Mouse (Mus musculus) intestine, postnatal 0 days (tissue): ENCODE results near the gene Ints3. TPM values are rescaled to one million over a fixed set of nuclear protein-coding genes. Genes with fewer than 3 reads are reported as not detected.

Experiments
- ATAC-seq: fragments of 200-750 bp; cut with Nextera tagmentation; 2 replicates; pipeline ENCODE4 v1.8.0; 2017; ENCODE audit warnings: mild to moderate bottlenecking, moderate TSS enrichment, moderate library complexity
- H3K27ac ChIP-seq: fragments of 300-500 bp; sonication (generic); 2 replicates; pipeline ENCODE4 v1.5.1; 2014; ENCODE audit warnings: mild to moderate bottlenecking, low read depth, low read length, moderate library complexity
- H3K27me3 ChIP-seq: fragments of 300-500 bp; sonication (generic); replicated peaks from 2 replicates; pipeline ENCODE4 v1.6.1; 2014; ENCODE audit warnings: low read length, mixed read lengths; ENCODE audit not compliant: control insufficient read depth, insufficient read depth
- H3K36me3 ChIP-seq: fragments of 300-500 bp; sonication (generic); 2 replicates; pipeline ENCODE4 v1.6.1; 2014; ENCODE audit warnings: mild to moderate bottlenecking, moderate library complexity; ENCODE audit not compliant: control insufficient read depth, insufficient read depth
- H3K4me1 ChIP-seq: fragments of 300-500 bp; sonication (generic); replicated peaks from 2 replicates; pipeline ENCODE4 v1.6.1; 2014; ENCODE audit warnings: antibody characterized with exemption, low read length, mixed read lengths; ENCODE audit not compliant: control insufficient read depth, insufficient read depth
- H3K4me2 ChIP-seq: fragments of 300-500 bp; sonication (generic); replicated peaks from 2 replicates; pipeline ENCODE4 v1.6.1; 2014; ENCODE audit warnings: low read depth, mild to moderate bottlenecking, moderate library complexity
- H3K4me3 ChIP-seq: fragments of 300-500 bp; sonication (generic); 2 replicates; pipeline ENCODE4 v1.5.1; 2014; ENCODE audit warnings: low read depth, low read length
- H3K9ac ChIP-seq: fragments of 300-500 bp; sonication (generic); 2 replicates; pipeline ENCODE4 v1.6.1; 2014; ENCODE audit warnings: mild to moderate bottlenecking, low read depth, low read length
- H3K9me3 ChIP-seq: fragments of 300-500 bp; sonication (generic); 2 replicates; pipeline ENCODE4 v1.6.1; 2016; ENCODE audit warnings: mixed run types; ENCODE audit not compliant: control insufficient read depth
- CTCF ChIP-seq: sonication (generic); IDR thresholded peaks from 2 replicates; pipeline ENCODE4 v1.5.1; 2016; ENCODE audit warnings: low read depth, mild to moderate bottlenecking, control low read depth, antibody characterized with exemption, moderate library complexity
- WGBS: fragments of 180-500 bp; shearing (Covaris S2); extraction: QIAGEN DNeasy Blood & Tissue Kit; methylation state at CpG from one replicate; pipeline ENCODE4 v1.1.7; 2014; 5-methylcytosine and 5-hydroxymethylcytosine counted together
- polyA plus RNA-seq: library from polyadenylated mRNA; unstranded; fragments of >200 nt; fragmentation: Nextera tagmentation; extraction: Ambion mirVana; gene quantifications from 2 replicates; pipeline ENCODE4 v1.2.1, GENCODE M21; 2015

Ints3 gene
- polyA plus RNA-seq, 1 experiment from 2014 or later: 8.8 TPM

- WGBS: 77% methylated on average over 2 of the region's 2 CpGs
- peaks cover 23% of the 10 kb centered on the region for H3K36me3 ChIP-seq
- no peaks in the 10 kb centered on the region for H3K4me1 ChIP-seq
- H3K9me3 ChIP-seq: no peaks in the 10 kb centered on the region
- TF ChIP-seq CTCF: no peak
- no peak overlapping the region for H3K9ac ChIP-seq
- no peak overlapping the region for H3K4me3 ChIP-seq
- no peak overlapping the region for H3K27ac ChIP-seq
- H3K4me2 ChIP-seq: no peak overlapping the region
- no peak for ATAC-seq
- H3K27me3 ChIP-seq: no peaks in the 10 kb centered on the region
Measured at GRCm38 (mm10) chr3:90425499-90425898, 7.9 kb downstream of the Ints3 start.

- Histone ChIP-seq H3K27me3 (no peaks in the 10 kb centered on the region), H3K4me3 (no peak overlapping the region), H3K9ac (no peak overlapping the region), H3K9me3 (no peaks in the 10 kb centered on the region), H3K4me2 (no peak overlapping the region), H3K27ac (no peak overlapping the region), H3K4me1 (no peaks in the 10 kb centered on the region), H3K36me3 (peaks cover 36% of the 10 kb centered on the region)
- TF ChIP-seq CTCF: no peak
- ATAC-seq: no peak
Measured at GRCm38 (mm10) chr3:90423549-90423948, 9.9 kb downstream of the Ints3 start.

- WGBS: 76% methylated on average over 6 of the region's 6 CpGs
- no peak for ATAC-seq
- Histone ChIP-seq H3K27ac (no peak overlapping the region), H3K4me3 (no peak overlapping the region), H3K4me1 (no peaks in the 10 kb centered on the region), H3K4me2 (no peak overlapping the region), H3K36me3 (peaks cover 57% of the 10 kb centered on the region), H3K27me3 (no peaks in the 10 kb centered on the region), H3K9ac (no peak overlapping the region), H3K9me3 (no peaks in the 10 kb centered on the region)
- TF ChIP-seq CTCF: no peak
Measured at GRCm38 (mm10) chr3:90420696-90421095, 12.7 kb downstream of the Ints3 start.

- no peak overlapping the region for H3K4me3 ChIP-seq
- no peak overlapping the region for H3K9ac ChIP-seq
- TF ChIP-seq CTCF: no peak
- no peaks in the 10 kb centered on the region for H3K27me3 ChIP-seq
- peaks cover 65% of the 10 kb centered on the region for H3K36me3 ChIP-seq
- no peak overlapping the region for H3K4me2 ChIP-seq
- no peaks in the 10 kb centered on the region for H3K4me1 ChIP-seq
- no peak for ATAC-seq
- no peak overlapping the region for H3K27ac ChIP-seq
- H3K9me3 ChIP-seq: no peaks in the 10 kb centered on the region
- 57% methylated on average over 3 of the region's 3 CpGs for WGBS
Measured at GRCm38 (mm10) chr3:90413011-90413396, 20.4 kb downstream of the Ints3 start.

GRCm38 (mm10) chr3:90412312-90413010, 21.0 kb downstream of the Ints3 start:
- Histone ChIP-seq H3K4me3 (no peak overlapping the region), H3K36me3 (peaks cover 69% of the 10 kb centered on the region), H3K27me3 (no peaks in the 10 kb centered on the region), H3K27ac (no peak overlapping the region), H3K4me2 (no peak overlapping the region), H3K9ac (no peak overlapping the region), H3K9me3 (no peaks in the 10 kb centered on the region), H3K4me1 (no peaks in the 10 kb centered on the region)
- 48% methylated on average over 5 of the region's 5 CpGs for WGBS
- ATAC-seq: no peak
- TF ChIP-seq CTCF: peak; percentile 95

GRCm38 (mm10) chr3:90408721-90409120, 24.7 kb downstream of the Ints3 start:
- H3K4me1 ChIP-seq: no peaks in the 10 kb centered on the region
- no peaks in the 10 kb centered on the region for H3K9me3 ChIP-seq
- no peak overlapping the region for H3K4me3 ChIP-seq
- TF ChIP-seq CTCF: no peak
- no peak overlapping the region for H3K9ac ChIP-seq
- ATAC-seq: no peak
- WGBS: 92% methylated on average over 3 of the region's 3 CpGs
- H3K4me2 ChIP-seq: no peak overlapping the region
- peaks cover 72% of the 10 kb centered on the region for H3K36me3 ChIP-seq
- H3K27ac ChIP-seq: no peak overlapping the region
- no peaks in the 10 kb centered on the region for H3K27me3 ChIP-seq
